Mouse (Mus musculus): ENCODE results near the gene Milr1. TPM values are rescaled to one million over a fixed set of nuclear protein-coding genes. Genes with fewer than 3 reads are reported as not detected.
"Not testable (repeated sequence)": the region's sequence is repeated elsewhere in the genome, so short reads cannot be mapped to it uniquely, and the experiment has no call there.

Gene Milr1
- total RNA-seq, 2 experiments from 2014 or later, result 50.5 to 72.3 TPM

GRCm38 (mm10) chr11:106728402-106729366 lies 22.3 kb upstream of the Milr1 start:
- ATAC-seq (replicated peaks; ENCODE audit: poor library complexity, severe bottlenecking), result no peak

DNA sequence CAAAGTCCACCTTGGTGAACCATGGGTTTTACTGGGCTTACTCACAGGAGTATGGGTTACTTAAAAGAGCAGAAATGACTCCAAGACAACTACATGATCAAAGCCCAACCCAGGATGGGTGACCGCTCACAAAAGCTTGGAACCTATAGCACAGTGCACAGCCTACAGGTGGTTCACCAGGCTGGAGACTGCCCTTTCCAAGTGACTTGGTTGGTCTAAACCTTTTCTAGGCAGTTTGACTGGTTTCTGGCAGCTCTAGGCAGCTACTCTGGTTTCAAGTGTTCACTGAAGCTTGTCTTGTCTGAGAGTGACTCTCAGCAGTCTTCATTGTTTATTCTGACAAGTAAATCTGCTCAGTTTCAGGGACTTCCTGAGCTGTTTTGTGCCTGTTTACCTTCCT lies 21.4 kb upstream of the Milr1 start:
- ATAC-seq (replicated peaks; ENCODE audit: poor library complexity, severe bottlenecking), result no peak

DNA sequence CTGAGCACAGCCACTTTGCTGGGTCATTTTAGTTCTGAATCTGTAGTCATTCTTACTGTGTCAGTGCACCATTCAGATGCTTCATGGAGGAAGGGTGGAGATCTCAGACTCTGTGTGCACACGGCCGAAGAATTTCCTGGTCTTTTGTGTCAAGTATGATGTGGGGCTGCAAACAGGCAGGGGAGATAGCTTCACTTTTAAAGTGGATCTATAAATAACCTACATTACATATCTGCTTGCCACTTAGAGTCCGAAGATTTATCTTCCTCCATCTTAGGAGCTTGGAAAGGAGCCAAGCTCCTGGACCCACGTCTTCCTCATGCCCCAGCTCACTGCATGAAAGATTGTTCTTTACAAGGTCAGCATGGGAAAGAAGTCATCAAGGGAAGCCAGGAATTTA lies 20.3 kb upstream of the Milr1 start:
- ATAC-seq (replicated peaks; ENCODE audit: poor library complexity, severe bottlenecking), result no peak

DNA sequence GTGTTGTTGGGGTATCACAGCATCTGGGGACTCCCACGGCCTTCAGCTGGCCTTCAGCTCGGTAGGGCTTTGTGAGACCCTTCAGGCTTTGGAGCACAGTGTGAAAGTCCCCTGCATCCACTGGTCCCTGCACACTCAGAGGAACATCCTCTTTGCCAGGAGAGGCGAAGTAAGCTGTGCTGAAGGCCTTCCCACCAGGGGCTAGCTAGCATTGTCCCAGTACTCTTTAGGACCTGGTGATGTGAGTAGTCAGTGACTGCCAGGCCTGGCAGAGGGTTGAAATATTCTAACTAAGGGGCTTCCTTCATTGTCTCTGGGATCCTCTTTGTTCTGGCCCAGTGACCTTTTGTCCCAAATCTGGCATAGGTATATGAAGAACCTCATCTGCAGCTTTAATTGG lies 14.4 kb upstream of the Milr1 start:
- ATAC-seq (replicated peaks; ENCODE audit: poor library complexity, severe bottlenecking), result no peak

DNA sequence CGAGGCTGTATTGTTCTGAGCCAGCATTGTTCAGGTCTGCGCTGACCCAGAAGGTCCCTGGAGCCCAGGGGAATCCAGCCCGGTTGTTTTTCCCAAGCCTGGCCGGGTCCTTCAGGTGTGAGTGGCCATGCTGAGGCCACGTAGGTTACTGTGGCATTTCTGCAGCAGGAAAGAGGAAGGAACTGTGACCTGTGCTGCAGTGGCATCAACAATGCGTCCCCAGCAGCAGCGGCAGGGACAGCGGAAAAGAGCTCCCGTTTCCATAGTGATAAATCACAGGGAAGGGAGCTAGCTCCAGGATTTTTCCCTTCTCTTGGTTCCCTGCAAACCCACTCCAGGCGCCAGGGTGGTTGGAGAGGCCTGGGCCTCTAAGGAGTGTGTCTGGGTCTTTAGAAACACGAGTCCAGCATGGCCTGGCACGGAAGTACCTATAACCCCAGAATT lies 13.8 kb upstream of the Milr1 start:
- peak; percentile 48 for ATAC-seq (replicated peaks; ENCODE audit: poor library complexity, severe bottlenecking)

- no peak for ATAC-seq (replicated peaks; ENCODE audit: poor library complexity, severe bottlenecking)
These were observed 11.9 kb upstream of the Milr1 start for GRCm38 (mm10) chr11:106739116-106739515.

GRCm38 (mm10) chr11:106740724-106741123 lies 10.3 kb upstream of the Milr1 start:
- not testable (repeated sequence) for ATAC-seq (replicated peaks; ENCODE audit: poor library complexity, severe bottlenecking)

DNA sequence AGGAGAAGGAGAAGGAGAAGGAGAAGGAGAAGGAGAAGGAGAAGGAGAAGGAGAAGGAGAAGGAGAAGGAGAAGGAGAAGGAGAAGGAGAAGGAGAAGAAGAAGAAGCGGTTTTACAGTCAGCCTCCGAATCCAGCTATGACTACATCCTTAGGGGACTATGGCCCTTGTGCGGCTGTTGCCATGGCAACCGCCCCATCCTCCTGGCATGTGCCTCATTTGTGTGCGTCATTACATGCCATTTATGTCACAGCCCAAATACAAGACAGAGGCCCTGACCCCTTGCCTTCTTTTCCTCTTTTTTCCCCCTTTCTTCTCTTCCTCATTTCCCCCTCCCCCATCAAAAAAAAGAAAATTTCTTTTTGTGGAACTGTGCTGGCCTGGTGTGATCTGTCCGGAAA lies 9.8 kb upstream of the Milr1 start:
- peak; percentile 31; the same call in 1 of the 2 replicates for ATAC-seq (replicated peaks; ENCODE audit: poor library complexity, severe bottlenecking)

GRCm38 (mm10) chr11:106741826-106742225 lies 9.2 kb upstream of the Milr1 start:
- no peak for ATAC-seq (replicated peaks; ENCODE audit: poor library complexity, severe bottlenecking)

DNA sequence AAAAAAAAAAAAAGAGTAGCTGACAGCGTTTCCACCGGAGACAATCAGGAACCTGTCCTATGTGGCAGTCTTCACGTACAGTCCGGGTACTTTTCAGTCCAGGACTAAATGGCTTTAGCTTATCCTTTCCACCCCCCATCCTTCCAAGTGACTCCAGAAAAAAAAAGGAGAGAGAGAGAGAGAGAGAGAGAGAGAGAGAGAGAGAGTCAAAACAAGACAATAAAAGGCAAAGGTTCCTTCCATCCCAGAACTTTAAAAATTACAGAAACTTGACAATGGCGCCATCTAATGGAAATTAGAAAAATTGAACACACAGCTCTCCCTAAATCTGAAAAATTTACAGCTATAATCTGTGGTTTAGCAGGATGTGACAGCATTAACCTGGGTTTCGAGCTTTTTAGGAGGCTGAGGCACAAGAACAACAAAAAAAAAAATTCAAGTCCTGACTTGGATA lies 8.6 kb upstream of the Milr1 start:
- ATAC-seq (replicated peaks; ENCODE audit: poor library complexity, severe bottlenecking), result peak; percentile 33; the same call in 1 of the 2 replicates

DNA sequence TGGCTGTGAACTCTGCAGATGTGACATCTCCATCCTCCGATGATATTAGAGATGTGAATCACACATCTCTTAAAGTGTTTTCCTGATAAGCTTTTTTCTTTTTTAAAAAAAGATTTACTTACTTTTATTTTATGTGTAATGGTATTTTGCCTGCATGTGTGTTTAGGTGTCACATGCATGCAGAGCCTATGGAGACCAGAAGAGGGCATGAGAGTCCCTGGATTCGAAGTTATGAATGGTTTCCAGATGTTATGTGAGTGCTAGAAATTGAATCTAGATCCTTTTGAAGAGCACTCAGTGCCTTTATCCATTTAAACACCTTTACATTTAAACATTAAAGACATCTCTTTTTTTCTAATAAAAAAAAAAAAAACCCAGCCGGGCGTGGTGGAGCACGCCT lies 6.1 kb upstream of the Milr1 start:
- ATAC-seq (replicated peaks; ENCODE audit: poor library complexity, severe bottlenecking), result no peak

DNA sequence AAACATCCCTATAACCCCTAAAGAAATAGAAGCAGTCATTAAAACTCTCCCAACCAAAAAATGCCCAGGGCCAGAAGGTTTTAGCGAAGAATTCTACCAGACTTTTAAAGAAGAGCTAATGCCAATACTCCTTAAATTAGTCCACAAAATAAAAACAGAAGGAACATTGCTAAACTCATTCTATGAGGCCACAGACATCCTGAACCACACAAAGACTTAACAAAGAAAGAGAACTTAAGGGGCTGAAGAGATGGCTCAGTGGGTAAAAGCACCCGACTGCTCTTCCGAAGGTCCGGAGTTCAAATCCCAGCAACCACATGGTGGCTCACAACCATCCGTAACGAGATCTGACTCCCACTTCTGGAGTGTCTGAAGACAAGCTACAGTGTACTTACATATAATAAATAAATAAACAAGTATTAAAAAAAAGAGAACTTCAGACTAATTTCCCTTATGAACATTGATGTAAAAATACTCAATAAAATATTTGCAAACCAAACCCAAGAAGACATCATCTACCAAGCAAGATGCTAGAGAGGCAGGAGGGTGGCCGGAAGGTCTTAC lies 1.4 kb upstream of the Milr1 start:
- ATAC-seq (replicated peaks; ENCODE audit: poor library complexity, severe bottlenecking), result not testable (repeated sequence)

DNA sequence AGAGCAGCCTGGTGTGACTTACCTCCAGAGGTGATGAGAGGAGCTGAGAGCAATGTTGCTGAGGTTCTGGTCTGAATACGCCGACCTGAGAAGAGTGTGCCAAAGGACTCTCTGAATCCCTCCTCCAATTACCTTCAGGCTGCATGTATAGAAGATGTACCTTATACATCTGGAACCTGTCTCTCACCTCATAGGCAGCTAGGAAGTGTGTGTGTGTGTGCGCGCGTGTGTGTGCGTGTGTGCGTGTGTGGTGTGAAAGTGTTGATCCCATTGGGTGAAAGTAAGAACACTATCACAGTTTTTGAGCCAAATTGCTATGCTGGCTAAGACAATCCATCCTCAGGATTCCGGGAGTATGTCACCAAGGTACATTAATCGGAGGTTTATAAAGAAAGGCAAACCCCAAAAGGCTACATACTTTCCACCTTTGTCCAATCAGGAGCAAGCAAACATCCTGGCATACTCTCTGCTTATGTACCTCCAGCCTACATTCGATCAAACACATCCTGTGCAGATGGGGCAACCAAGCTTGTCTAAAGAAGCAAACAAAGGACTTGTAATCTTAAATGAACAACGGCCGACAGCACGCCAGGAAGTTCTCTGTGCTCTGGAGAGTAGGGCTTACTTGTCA lies 790 bp upstream of the Milr1 start, which contains the start of gene Pecam1:
TSS of gene Pecam1 (minus strand) at position 508 of the 631 bp plus-strand sequence.
- peak; percentile 34 for ATAC-seq (replicated peaks; ENCODE audit: poor library complexity, severe bottlenecking)

DNA sequence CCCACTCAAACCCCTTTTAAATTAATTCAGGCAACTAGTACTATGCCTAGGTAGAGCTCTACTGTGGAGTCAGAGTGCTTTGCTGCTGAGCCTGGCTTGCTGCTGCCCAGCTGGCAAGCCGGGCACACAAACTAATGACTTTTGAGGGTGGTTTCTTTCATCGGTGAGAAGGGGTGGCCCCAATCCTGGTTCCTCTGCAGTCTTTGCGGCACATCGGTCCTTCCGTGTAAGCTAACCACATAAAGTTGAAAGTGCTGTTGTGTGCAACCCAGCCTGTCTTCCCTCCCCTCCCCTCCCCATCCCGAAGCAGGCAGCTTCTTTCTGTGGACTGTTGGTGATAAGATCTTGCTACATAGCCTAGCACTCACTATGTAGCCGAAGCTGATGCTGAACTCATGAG lies 1.1 kb downstream of the Milr1 start:
- peak; percentile 85 for ATAC-seq (replicated peaks; ENCODE audit: poor library complexity, severe bottlenecking)

GRCm38 (mm10) chr11:106753314-106753713 lies 2.3 kb downstream of the Milr1 start:
- ATAC-seq (replicated peaks; ENCODE audit: poor library complexity, severe bottlenecking), result no peak

- ATAC-seq (replicated peaks; ENCODE audit: poor library complexity, severe bottlenecking), result no peak
These were observed 4.6 kb downstream of the Milr1 start for GRCm38 (mm10) chr11:106755583-106755982.

DNA sequence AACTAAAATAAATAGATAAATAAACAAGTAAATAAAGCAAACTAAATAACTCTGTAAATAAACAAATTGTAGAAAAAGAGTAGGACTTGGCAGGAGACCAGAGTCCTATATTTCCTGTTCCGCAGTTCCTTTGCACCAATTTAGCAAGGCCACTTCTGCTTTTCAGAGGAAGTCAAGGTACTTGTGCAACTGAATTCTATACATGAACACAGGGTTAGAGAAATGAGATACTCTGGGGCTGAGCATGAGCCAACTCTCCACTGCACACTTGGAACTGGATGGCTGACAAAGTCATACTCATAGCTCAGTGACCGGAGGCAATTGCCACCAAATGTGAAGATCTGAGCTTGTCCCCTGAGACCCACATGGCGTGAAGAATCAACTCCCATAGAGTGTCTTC lies 8.0 kb downstream of the Milr1 start:
- ATAC-seq (replicated peaks; ENCODE audit: poor library complexity, severe bottlenecking), result peak; percentile 75

DNA sequence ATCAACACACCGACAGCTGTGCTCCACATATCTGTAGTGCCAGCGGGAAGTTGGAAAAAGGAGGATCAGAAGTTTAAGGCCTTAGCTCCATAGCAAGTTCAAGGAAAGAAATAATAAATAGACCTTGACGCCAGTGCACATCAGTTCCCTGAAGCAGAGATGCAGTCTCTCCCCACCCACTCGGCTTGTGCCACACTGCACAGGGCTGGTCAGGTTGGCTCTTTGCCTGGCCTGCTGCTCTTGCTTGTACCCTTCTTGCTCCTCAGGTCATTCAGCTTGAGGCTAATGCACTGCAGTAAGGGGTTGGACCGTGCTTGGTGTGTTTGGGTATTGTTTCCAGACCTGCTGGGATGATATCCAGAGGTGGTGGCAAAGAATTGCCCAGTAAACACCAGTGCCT lies 9.5 kb downstream of the Milr1 start:
- no peak for ATAC-seq (replicated peaks; ENCODE audit: poor library complexity, severe bottlenecking)

DNA sequence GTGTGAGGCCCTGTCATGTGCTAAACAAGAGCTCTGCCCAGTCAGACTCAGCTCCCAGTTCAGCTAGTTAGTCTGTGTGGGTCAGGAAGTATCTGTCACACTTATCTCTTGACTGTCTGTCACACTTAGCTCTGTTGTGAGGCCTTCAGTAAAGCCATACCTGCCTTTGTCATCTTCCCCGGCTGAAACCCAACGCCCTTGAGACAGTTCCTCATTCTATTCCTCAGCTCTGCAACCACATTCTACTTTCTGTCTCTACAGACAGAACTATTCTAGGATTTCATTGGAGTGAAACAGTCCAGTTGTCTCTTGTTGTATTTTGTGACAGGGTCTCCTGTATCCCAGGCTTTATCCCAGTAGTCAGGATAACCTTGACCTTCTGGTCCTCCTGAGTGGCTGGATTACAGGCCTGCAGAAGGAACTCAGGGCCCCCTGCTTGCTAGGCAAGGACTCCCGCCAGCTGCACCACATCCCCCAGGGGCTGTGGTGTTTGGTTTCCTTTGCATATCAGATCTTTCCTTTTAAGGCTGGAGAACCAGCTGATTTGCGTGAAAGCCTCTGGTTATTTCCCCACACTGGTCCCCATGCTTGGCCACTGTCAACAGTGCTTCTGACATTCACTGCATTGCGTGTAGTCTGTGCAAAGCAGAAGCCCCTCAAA lies 11.2 kb downstream of the Milr1 start:
- peak; percentile 75 for ATAC-seq (replicated peaks; ENCODE audit: poor library complexity, severe bottlenecking)

DNA sequence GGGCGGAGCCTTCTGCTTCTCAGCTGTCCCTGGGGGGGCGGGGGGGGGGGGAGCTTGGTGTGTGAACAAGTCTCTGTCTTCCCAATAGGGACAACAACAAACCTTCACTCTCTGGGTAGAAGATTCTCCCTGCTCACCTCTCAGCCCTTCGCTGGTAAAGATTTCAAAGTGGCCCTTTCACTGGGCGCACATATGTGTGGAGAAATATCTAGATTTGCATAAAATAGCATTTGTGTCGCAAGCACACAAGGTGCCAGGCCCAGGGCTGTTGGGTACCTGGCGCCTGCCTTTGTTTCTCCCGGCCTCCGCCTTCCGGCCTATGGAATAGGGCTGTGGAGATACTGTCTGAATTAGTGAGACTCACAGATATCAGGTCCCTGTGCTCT lies 11.8 kb downstream of the Milr1 start:
- ATAC-seq (replicated peaks; ENCODE audit: poor library complexity, severe bottlenecking), result no peak

Data from granulocyte monocyte progenitor cell, adult 5-6 weeks (primary cell).